Mouse (Mus musculus): Measurements from ENCODE around the gene Cers2.
A peak's percentile ranks its signal among the peaks of the same experiment; 100 is the strongest.

The Cers2 gene

DNA sequence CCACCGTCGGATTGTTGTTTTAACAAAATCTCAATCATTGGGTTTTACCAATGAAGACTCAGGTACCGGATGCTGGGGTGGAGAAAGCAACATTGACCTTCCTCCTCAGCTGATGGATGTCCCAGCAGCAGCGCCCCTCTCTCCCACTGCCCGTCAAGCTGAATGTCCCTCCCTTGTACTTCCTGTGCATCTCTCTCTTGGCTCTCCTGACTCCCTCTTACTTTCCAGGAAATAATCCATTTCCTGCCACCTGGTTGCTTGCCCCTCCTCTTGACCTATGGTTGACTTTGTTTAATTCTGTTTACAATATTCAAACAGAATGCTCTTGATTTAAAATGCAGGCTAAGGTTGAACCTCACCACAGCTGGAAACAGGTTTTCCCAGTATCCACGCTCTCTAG, 24.4 kb upstream of the Cers2 start:
- no peak for DNase-seq

DNA sequence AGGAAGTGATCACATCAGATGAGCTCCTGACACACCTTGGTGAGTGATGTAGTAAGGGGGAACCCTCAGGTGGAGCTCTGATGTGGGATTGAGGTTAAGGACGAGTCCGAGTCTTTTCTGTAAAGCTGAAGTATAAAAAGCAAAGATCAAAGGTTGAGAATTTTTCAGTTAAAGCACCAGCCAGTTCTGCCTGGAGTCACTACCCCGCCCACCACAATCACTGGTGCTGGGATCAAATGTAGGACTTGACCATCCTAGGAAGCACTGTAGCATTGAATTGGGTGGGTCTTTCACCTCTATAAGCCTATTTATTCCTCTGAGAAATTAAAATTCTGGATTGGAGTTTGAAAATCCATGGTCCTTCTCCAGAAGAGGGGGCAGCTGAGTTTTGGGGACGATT, 23.6 kb upstream of the Cers2 start:
- DNase-seq, result no peak

DNA sequence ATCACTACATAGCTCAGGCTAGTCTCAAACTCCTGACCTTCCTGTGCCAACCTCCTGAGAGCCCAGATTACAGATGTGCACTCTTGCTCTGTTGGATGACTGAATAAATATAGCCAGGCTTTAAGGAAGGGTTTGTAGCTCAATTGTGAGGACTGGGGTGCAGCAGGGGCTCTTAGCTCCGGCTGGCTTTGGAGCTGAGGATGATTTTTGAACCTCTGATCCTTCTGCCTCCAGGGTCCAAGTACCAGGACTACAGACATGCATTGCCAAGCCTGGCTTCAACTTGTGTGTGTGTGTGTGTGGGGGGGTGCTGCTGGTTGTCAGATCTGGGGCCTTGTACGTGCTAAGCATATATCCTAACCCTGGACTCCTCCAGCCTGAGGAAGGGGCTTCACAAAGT, 21.7 kb upstream of the Cers2 start:
- DNase-seq, result no peak

DNA sequence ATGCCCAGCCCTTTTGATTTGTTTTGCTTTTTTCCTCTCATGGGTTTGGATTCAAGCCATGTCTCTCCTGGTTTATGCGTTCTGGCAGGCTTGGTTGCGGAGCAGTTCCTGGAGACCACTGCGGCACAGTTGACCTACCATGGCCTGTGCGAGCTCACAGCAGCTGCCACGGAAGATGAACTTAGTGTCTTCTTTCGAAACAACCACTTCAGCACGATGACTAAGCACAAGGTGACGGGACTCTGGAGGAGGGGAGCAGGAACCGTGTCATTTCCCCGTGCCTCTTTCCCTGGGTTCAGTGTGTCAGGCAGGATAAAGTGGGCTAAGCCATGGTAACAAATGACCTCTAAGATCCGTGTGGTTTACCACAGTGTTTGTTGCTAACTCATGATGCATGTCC, 21.1 kb upstream of the Cers2 start:
- DNase-seq, result no peak

DNA sequence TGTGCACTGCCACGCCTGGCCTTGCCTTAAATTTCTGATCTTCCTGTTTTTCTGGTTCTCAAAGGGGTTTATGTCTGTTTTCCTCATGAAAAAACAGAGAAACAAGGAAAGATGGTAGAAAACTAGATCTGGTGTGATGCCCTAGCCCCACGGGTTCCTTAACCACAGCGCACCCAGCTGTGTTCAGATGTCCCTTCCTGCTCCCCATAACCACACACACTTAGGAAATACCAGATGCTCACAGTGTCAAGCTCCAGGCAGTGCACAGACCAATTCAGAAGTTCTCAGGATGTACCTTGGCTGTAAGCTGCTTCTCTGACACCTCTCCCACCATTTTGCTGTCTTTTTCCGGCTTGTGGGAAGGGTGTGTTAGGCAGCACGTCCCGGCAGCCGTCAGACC, 20.3 kb upstream of the Cers2 start:
- no peak for DNase-seq

DNA sequence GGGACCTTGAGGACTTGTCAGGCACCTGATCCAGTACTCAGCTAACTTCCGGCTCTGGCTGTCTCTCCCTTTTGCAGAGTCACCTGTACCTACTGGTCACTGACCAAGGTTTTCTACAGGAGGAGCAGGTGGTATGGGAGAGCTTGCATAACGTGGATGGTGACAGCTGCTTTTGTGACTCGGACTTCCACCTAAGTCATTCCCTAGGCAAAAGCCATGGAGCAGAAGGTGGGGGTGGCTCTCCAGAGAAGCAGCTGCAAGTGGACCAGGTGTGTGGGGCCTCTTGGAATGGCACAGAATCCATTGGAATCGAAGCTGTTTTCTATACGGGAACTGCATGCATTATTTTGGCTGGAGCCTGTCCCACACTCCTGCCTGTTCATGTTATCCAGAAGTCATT, 19.9 kb upstream of the Cers2 start:
- DNase-seq, result no peak

DNA sequence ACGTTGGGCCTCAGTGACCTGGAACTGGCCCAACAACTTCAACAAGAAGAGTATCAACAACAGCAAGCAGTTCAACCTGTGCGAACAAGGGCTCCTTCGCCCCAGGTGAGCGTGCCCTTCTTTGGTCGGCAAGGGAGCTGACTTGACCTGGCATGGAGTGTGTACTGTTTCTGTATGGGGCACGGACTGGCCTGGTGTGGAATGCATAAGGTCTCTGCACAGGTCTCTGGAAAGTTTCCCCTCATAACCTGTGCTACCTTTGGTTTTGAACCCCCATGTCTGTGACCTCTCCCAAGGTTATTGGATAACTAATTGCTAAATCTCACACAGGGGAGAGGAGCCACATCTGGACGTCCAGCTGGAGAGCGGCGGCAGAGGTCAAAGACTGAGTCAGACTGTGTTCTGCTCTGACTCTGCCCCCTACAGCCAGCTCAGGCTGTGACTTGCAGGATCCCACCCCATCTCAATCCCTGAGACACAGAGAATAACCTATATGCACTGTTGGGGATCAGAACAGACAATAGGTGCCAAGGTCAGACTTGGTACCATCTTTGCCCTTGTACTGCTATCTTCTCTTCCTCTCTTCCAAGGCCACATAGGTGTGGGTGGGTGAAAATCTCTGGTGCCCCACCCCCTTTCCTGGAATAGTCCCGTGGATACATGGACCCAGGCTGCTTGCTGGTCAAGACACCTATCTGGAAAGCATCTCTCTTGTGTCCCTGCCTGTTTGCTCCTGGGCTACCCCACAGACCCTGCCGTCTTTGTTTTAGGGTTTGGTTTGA, 19.1 kb upstream of the Cers2 start:
- DNase-seq, result no peak

DNA sequence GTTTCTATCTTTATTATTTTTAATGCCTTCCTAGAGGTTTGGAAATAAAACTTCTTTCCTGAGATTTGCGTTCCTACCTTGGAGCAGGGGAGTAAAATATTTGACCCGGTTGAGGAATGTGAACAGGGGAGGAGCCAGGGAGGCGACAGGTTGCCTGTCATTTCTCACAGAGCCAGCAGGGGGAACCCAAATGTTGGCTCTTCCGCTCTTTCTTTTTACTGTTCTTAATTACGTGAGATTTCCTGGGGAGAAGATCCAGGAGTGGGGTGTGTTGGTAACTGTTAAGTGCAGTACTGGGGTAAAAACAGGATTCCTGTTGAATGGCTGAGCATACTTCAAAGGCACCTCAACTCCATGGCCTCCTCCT, 18.5 kb upstream of the Cers2 start:
- no peak for DNase-seq

DNA sequence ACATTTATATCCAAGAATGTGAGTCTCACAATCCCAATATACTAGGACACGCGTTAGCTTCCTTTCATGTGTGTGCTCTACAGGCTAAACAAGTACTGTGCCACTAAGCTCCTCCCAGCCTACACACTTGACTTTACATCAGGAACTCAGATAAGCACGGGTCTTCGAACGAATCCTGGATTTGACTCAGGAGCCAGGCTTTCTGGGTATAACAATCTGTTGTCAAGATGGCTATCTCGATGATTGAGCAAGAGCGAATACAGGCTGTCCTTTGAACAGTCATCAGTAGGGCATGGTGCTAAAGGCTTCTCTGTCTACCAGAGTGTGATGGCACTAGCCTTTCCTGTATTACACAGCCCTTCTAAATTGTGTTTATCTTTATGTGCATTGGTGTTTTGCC, 16.6 kb upstream of the Cers2 start:
- no peak for DNase-seq

DNA sequence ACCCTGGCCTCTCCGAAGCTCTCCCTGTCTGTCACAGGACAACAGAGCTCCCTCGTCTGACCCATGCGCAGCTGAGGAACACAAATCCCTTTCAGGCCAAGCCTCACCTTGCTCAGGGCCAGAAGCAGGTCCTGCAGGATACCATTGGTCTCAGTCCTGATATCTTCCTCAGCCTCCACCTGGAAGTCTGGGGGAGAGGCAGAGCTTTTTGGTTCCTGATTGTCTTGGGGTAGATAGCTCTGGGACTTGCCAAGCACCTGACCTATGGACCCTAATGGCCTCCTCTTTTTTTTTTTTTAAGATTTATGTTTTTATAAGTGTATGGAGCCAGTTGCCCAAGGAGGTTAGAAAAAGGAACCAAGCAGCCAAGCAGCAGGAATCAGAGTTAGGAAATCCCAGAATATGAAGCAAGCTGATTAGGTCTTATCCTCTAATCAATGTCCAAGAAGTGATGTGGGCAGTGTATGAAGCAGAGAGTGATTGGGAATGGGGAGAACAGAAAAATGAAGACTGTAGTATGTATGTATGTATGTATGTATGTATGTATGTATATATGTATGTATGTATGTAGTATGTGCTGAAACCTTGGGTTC, 13.3 kb upstream of the Cers2 start:
- no peak for DNase-seq

DNA sequence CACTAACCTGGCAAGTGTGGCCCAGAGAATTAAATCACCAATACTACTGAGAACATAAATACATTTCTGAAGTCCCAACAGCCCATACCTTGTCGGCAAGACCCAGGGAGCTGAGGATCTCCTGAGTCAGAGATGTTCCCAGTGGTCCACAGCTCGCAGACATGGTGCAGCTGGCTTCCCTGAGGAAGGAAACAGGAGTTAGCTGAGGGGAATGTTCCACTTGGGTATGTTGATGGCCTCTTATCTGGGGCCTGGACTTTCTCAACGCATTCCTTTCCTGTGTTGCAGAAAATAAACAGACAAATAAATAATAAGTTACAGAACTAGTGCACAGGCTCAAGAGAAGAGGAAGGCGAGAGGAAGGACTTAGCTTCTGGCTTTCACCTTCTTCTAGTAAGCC, 8.3 kb upstream of the Cers2 start:
- DNase-seq, result no peak

DNA sequence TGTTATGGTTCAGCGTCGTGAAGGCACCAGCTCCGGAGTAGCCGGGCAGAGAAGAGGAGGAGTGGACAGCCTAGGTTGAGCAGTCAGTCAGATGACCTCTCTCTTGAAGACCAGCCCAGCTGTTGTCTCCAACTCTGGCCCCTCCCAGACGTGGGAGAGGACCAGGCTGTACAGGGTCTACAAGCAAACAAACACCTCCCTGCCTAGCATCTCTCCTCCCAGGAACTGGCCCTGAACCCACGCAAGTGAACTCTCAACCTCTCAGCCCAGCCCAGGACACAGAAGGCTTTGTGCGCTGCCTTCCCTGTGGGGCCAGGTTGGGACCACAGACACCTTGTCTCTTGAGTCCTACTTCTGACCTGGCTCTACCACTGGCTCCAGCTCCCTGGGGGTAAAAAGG, 7.5 kb upstream of the Cers2 start, which contains the start of gene Anxa9:
Anxa9 (minus strand) TSS at position 77 of the 400 bp plus-strand sequence.
- DNase-seq, result no peak

DNA sequence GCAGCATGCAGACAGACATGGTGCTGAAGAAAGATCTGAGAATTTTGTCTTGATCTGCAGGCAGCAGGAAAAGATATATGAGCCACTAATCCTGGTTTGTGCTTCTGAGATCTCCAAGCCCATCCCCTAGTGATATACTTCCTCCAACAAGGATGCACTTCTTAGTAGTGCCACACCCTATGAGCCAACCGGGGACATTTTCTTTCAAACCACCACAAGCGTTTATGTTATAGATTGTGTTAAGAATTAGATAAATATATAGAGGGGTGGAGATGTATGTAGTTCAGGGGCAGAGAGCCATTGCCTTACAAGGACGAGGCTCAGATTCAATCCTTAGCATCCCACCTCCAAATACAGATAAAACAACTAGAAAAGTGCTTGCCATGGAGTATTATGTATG, 4.1 kb upstream of the Cers2 start:
- no peak for DNase-seq

DNA sequence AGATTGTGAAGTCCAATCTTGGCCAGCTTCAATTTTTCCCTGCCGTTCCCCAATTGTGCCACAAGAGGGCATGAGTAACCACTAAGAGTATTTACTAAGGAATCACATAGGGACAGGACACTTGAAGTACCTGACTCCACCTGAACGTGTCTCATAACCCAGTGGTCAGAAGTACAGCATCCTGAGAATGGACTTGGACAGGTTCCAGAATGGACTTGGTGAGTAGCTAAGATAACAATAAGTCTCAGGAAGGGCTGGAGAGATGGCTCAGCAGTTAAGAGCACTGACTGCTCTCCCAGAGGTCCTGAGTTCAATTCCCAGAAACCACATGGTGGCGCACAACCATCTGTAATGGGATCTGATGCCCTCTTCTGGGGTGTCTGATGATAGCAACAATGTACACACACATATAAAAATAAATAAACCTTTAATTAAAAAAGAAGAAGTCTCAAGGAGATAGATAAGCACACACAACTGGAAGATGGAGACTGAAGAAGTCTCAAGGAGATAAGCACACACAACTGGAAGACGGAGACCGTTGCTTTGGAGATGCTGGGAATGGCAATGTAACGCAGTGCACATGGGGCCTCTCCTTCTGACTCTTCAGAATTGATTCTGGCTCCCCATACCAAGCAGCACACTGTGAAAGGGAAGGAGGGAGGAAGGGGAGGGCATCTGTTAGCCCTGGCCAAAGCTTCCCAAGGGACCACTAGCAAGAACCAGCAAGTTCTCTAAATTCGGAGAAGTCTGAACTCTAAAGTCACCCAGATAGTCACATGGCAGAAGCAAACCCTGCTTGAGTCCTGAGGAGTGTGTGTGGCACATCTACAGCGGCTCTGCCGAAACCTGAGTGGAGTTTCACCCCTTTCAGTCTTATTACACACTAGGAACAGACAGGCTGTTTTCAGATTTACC, 3.4 kb upstream of the Cers2 start:
- peak; percentile 71 for DNase-seq

DNA sequence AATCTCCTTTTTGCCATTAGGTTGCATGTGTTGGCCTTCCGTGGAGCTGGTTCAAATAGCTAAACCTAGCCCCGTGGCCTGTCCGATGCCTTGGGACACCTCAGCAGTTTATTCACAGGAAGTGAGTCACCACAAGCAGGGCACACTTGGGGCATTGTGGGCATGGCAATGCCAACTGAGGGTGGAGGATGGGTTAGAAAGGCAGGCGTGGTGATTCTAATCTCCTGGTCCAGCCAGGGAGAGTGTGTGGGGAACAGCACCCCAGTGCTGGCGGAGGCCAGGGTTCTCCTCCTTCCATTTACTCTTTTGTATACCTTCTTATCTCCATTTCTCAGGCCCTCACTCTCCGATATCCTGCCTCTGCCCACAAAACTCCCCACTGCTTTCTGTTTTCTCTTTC, 2.0 kb upstream of the Cers2 start:
- DNase-seq, result no peak

DNA sequence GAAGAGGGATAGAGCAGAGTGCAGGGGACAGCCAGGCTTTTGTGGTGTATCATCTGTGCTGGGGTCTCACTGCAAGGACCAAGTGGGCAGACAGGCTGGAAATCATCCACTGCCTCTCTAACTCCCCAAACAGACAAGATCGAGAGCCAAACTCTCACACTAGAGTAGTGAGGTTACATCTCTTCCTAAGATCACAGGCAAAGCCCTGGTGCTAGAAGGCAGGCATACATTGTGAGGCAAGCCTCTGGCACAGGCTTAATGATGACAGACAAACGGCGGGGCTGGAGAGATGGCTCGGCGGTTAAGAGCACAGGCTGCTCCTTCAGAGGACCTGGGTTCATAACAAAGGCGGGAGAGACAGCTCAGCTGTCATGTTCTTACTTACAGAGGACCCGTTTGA, 1.1 kb upstream of the Cers2 start:
- no peak for DNase-seq

DNA sequence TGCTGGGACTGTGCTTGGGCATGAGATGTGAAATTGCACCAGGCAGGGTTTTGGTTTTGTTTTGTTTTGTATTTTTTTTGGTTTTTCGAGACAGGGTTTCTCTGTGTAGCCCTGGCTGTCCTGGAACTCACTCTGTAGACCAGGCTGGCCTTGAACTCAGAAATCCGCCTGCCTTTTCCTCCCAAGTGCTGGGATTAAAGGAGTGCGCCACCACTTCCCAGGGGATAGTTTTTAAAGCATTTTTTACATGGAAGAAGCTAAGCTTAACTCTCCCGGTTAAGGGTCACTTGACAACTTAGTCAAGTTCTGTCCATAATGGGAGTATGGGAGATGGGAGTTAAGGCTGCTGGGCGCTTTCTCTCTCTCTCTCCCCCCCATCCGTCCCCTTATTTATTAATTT, 516 bp upstream of the Cers2 start:
- no peak for DNase-seq

DNA sequence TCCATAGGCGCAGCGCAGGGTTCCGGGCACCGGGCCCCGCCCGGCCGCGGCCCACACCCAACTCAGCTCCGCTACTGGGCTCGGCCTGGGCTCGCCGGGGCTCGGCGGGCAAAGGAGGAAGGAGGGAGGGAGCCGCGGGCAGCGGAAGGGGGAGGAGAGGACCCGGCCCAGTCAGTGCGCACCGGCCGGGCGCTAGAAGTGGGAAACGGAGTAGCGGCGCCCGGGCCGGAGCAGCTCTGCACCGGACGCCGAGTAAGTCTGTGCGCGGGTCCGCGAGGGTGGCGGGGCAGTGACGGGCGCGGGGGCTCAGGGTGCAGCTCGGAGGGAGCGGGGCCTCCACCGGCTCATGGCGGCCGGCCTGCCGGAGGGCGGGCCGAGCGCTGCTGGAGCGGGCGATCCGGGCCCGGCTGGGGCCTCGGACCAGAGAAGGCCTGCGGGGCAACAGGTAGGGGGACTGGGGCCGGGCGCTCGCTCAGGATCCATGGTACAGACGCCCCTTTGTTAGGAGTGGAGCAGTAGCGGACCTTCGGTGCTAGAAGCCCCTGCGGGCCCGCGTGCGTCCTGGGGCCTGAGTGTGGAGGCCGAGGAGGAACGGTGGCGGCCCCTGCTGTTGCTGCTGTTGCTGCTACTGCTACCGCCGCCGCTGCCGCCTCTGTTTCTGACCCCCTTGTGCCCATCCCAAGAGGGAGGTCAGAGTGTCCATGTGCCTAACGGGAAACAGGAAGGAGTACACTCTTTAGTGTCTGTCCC, 678 bp downstream of the Cers2 start:
- no peak for DNase-seq

DNA sequence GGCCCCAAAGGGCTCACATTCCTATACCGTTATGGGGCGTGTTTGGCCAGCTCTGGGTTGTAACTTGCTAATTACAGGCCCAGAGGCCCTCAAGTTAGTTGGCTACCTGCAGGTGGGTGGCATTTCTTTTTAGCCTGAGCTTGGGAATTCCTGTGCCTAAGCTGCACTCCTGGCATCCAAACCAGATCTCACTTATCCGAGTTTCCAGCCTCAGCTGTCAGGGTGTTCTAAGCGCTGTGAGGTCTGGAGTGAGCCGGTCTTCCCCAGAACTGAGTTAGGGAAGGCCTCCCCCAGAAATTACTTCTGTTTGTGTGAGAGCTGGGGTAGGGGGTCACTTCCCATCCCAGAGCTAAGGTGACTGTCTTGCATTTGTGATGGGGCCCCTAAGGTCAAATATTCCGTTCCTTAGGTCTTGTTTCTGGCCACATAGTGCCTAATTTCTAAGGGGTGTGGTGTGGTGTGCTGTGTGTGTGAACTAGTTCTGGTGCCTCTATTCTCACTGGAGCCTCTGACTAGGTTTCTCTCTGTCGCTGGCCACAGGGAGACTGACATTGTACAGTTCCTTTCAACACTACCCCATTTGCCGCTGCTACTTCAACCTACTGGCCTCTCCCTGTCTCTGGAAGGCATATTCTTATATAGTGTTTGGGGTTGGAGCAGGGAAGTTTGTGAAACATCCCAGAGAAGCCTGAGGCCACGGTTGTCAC, 1.4 kb downstream of the Cers2 start:
- no peak for DNase-seq

DNA sequence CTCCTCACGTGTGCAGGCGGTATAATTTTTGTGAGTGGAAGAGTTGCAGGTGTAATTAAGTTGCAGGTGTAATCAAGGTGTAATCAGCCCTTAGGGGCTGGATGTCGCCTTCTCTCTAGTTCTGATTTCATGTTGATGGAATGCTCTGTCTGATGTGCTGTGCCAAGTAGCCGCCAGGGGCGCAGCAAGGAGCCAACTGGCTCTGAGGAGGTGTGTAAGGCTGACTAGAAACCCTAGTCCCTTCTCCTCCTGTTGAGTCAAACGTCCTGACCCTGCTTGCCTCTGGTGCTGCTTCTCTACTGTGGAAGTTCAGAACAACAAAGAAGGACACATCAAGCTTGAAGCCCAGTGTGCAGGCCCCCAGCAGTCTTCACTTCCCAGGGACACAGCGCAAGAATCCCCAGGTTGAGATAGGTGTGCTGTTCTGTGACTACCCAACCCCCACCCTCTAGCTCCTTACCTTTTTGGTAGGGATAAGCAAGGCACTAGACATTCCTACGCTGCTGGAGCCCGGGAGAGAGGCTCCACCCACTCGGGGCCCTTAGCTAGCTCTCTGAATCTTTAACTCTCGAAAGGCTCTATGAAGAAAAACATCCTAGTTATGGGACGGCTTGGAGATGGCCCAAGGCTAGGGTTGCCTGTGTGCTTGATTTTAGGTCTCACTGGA, 3.0 kb downstream of the Cers2 start:
- DNase-seq, result peak; percentile 59

DNA sequence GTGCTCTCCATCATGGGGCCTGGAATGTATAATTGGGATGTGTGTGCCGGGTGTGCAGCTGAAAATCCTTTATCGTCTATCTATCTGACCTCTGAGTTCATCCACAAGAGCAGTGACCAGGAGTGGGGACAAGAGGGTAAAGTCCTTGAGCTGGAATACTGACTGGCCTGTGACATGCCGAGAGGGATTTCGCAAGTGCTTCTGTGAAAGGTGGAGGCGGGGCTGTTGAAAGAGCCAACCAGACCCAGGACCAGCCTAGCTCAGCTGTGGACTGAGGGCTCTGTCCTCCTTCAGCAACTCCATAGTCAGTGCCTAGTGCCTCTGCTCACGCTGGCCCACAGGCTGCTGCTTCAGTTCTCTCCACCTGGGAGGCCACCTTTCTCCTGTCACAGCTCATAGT, 4.0 kb downstream of the Cers2 start:
- DNase-seq, result no peak

DNA sequence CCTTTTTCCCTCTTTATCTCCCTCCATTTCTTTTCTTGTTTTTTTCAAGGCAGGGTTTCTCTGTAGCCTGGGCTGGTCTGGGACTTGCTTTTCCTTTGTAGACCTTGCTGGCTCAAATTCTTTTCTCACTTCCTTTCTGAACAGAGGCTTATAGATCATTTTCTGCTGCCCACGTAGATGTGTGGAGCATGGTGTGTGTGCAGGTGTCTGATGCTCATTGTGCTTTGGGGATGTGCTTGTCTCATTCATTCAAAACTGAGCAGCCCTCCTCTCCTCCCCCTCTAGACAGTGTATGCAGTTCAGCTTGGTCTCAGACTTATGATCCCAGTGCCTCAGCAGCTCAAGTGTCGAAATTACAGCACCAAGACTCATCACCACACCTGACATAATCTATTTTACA, 4.5 kb downstream of the Cers2 start:
- DNase-seq, result no peak

Data from cerebellum, adult 11-12 months (tissue).